Mouse (Mus musculus) mesoderm, embryonic 11.5 days (tissue): ENCODE measurements around the gene Gm20388.
A peak's percentile ranks its signal among the peaks of the same experiment; 100 is the strongest.

ENCODE experiments used
- DNase-seq: peaks from one replicate; pipeline ENCODE4 v3.0.0-alpha.2; 2012; ENCODE audit warnings: low read depth, low spot score

Gene Gm20388

DNA sequence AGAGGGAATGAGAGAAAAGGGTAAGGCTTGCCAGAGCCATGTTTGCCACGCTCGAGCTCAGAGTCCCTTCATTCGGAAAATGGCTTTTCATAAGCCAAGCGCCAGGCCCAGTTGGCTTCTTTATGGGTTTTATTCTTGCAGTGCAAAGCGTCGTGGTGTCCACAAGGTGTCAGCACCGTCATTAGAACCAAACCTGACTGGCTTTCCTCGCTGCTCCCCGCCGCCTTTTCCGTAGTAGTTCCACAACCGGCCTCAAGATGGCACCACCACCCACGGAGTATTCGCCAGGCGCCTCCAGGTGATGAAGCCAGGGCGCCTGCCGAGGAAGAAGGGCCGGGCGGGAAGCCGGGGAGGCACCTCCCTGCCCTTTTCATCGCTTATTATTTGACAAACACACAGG is 1202.6 kb downstream of the Gm20388 start:
- DNase-seq, result peak; percentile 94

DNA sequence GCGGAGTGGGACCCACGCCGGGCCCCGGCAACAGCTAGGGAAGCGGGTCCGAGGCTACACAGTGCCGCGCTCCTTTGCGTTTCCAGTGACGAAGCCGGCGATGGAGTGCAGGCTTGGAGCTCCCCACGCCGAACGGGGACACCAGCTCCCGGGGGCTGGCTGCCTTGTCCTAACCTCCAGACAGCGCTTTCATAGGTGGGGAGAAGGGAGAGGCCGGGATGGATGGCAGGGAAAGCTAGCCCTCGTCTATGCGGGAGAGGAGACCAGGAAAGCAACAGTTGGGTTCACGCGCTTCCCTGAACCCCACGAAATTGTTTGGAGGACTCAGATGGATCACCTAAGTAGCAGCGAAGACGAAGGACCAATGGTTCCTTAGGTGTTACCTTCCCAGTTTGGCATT is 1204.5 kb downstream of the Gm20388 start:
- DNase-seq, result no peak

DNA sequence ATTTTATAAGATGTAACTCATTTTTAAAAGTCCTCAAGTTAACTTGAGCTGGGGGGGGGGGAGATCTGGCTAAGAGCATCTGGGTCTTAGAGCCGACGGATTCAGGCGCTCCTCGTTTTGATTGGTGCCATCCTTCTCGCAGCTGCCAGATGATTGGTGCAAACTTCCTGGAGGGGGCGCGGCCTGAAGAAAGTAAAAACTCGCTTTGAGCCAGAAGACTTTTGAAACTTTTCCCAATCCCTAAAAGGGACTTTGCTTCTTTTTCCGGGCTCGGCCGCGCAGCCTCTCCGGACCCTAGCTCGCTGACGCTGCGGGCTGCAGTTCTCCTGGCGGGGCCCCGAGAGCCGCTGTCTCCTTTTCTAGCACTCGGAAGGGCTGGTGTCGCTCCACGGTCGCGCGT is 1205.3 kb downstream of the Gm20388 start, which contains the start of gene Foxc2:
Foxc2 (plus strand) TSS at position 224 of the 400 bp plus-strand sequence.
- DNase-seq, result peak; percentile 94

DNA sequence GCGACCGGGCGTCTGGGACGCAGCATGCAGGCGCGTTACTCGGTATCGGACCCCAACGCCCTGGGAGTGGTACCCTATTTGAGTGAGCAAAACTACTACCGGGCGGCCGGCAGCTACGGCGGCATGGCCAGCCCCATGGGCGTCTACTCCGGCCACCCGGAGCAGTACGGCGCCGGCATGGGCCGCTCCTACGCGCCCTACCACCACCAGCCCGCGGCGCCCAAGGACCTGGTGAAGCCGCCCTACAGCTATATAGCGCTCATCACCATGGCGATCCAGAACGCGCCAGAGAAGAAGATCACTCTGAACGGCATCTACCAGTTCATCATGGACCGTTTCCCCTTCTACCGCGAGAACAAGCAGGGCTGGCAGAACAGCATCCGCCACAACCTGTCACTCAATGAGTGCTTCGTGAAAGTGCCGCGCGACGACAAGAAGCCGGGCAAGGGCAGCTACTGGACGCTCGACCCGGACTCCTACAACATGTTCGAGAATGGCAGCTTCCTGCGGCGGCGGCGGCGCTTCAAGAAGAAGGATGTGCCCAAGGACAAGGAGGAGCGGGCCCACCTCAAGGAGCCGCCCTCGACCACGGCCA is 1206.0 kb downstream of the Gm20388 start:
- no peak for DNase-seq

DNA sequence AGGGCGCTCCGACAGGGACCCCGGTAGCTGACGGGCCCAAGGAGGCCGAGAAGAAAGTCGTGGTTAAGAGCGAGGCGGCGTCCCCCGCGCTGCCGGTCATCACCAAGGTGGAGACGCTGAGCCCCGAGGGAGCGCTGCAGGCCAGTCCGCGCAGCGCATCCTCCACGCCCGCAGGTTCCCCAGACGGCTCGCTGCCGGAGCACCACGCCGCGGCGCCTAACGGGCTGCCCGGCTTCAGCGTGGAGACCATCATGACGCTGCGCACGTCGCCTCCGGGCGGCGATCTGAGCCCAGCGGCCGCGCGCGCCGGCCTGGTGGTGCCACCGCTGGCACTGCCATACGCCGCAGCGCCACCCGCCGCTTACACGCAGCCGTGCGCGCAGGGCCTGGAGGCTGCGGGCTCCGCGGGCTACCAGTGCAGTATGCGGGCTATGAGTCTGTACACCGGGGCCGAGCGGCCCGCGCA is 1206.6 kb downstream of the Gm20388 start:
- no peak for DNase-seq

DNA sequence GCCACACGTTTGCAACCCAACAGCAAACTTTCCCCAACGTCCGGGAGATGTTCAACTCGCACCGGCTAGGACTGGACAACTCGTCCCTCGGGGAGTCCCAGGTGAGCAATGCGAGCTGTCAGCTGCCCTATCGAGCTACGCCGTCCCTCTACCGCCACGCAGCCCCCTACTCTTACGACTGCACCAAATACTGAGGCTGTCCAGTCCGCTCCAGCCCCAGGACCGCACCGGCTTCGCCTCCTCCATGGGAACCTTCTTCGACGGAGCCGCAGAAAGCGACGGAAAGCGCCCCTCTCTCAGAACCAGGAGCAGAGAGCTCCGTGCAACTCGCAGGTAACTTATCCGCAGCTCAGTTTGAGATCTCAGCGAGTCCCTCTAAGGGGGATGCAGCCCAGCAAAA is 1207.3 kb downstream of the Gm20388 start:
- DNase-seq, result no peak

DNA sequence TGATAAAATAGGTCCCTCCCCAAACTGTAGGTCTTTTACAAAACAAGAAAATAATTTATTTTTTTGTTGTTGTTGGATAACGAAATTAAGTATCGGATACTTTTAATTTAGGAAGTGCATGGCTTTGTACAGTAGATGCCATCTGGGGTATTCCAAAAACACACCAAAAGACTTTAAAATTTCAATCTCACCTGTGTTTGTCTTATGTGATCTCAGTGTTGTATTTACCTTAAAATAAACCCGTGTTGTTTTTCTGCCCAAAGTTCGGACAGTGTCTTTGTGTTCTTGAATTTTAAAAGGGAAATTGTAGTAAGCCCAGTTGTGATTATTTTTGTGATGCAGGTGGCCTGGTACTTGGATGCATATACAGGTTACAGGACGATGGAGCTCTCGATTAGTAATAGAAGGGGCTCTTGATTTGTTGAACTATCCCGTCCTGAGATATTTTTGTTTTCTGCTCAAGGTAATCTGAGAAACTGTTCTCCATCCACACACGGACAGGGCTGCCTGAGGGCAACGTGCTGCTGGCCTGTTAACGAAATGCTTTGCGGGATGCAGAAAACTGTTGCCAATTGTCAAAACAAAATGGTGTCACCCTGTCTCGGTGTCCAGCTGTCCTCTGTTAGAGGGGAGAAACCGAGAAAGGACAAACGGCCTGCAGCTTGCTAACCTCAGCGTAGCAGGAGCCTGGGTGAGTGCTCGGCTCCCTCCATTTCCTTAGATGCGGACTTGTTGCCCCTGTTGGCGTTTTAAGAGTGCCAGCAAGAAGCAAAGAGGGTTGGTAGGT is 1208.2 kb downstream of the Gm20388 start:
- DNase-seq, result no peak

DNA sequence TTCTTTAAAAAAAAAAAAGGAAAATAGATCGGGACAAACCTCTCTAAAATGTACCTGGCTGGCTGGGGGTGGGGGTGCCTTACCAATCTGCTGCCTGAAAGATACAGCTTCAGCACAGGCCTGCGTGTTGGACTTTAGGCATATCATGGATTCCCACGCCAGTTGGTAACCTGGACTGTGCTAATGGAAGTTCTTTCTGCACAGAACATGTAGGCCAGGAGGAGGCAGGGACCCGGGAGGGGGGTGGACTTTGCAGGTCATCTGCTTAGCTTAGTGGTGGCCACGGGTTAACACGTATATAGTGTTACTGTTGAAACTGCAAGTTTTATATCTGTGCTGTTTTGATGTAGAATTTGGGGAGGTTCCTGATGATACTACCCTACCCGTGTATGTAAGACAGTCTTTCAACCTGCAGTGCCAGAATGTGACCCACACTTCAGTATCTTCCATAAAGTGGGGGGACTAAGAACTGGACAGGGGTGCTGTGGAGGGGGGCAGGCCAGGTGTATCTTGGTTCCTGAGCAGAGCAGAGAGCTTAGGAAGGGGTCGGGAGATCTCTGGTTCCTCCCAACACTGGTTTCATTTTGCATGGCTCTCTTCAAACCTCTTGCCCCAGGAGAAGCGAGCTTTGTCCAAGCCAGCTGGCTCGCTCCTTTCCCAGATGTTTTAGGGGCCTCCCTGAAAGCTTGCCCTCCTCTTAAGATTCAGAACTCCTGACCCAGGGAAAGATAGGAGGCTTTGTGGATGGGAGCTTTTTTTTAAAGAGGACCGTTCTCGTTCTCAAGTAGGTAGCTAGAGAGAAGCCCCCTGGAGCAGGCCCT is 1209.2 kb downstream of the Gm20388 start:
- no peak for DNase-seq

DNA sequence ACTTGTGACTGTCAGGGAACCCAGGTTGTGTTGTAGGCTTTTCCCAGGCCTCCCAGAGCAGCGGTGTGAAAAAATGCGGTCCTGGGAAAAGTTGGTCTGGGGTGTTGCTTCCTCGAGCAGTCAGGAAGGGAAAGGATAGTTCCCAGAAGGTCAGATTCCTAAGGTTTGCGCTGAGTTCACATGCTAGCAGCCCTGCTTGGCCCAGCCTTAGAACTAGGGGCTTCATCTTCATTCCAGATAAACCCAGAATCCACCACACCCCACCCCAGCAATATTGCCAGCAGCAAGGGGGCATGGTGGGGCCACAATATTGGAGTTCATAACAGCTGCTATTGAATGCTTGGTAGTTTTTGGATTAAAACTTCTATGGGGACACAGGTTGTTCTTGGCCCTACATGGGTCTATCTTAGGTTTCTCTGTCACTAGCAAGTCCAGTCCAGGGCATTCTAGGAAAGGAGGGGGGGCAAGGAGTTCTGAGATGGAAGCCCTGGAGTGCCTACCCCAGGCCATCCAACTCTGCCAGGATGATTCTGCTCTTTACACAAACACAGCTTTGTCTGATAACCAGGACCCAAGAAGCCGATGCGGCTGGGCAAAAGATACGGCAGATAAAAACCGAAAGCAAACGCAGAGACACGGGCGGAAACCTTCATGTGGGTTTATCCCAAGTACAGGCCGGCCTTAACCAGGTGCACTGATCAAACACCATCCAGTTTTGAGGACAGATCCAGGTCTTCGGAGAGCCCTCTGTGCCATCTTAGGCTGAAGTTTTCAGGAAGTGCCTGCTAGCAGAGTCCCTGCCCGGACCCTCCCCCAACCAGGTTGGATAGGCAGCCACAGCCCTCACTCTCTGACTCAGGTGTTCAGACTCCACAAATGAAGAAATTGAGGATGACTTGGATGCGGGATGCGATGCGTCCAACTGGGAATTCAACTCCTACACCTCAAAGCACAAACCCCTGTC is 1210.1 kb downstream of the Gm20388 start:
- DNase-seq, result no peak

DNA sequence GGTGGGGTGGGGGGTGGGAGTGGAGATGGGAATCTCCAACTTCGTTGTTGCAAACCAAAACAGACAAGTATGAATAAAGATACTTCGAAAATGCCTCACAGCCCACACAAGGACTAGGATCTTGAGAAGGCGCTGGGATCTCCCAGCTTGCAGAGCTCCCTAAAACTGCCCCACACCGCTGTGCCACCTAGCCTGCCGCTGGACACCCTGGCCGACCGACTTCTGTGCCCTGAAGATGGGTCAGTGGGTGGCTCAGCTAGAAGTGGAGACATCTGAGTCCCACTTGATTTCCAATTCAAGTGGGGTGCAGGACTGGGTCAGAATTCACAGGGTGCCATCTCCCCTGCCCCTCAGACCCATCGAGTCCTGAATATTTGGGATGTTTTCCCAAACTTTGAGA is 1211.1 kb downstream of the Gm20388 start:
- DNase-seq, result no peak

DNA sequence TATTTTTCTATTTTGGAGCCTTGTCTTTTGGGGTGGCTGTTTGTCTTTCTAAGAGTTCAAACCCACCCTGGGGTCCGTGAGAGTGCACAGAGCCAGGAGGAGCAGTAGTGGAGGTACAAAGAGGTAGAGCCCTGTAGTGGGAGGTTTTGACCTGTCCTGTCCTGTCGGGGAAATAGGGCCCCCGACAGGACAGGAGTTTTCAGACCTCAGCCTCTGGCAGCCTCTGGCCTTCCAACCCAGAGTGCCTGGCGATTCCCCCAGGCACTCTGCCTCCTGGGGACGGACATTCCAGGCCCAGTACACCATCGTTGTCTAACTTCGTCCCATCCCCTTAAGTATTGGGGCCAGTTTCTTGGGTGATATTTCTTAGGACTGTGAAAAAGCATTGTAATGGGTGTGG is 1211.7 kb downstream of the Gm20388 start:
- DNase-seq, result no peak

DNA sequence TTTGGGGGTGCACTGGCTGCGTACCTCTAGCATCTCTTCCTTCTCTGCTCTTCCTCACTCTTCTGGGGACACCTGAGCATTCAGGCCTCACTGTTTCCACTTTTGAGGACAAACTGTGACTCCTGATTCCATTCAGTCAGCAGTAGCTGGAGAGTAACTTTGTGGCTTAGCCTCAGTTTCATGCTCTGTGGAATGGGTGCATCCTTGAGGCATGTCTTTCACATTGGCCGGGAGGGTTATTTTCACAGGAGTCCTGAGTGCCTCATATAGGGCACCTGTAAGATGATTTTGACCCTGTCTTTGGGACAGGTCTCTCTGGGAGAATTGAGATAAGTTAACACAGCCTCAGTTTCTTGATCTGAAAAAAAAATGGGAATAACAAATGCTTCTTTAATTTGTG is 1212.5 kb downstream of the Gm20388 start:
- DNase-seq, result no peak

DNA sequence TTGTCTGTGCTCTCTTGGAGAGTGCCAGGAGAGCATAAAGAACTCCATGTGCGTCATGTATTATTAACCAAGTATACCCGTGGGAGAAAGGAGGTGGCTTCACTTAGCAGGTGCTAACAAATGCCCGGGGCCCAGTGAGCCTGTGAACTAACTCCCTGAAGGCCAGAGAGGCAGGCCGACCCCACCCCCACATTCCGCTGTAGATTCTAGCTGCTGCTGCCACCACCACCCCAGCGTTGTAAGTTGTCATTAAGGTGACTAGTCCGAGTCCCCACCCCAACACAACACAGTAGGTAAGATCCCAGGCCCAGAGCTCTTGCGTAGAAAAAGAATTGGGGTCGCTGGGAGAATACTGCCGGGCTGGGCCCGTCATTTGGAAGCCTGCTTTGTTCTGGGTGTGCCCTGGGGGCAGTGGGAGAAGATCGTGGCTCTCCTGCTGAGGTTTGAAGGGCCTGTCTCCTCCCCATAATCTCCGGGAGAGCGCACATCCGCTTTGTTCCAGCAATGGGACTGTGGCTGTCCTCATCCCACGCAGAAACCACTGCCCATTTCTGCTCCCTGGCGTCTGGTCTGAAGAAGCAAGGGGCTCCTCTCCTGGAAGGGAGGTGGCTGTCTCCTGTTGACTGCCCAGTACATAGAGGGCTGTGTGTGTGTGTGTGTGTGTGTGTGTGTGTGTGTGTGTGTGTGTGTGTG is 1214.1 kb downstream of the Gm20388 start:
- DNase-seq, result no peak

DNA sequence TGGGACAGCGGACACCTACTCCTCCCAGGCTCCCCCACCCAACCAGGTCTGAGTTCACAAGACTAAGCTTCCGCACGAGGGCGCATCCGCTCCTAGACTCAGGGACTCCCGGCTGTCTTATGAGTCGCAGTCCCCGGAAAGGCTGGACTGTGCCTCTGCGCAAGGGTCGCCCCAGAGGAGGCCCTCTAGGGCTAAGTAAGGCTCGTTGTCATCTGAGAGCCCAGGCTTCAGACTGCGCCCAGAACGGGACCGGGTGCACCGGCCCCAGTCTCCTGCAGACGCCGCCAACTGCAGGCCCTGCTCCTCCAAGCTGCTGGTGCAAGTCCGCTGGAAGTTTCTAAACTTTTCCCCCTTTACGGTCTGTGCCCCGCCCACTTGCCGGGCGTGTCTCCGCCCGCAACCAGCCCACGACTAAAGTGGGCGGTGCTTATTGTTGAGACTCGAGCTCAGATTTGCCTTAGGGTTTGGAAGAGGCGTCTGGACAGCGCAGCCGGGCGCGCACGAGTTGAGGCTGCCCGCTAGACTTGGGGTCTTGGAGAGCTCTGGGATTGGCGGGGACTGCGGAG is 1214.8 kb downstream of the Gm20388 start:
- peak; percentile 92 for DNase-seq

DNA sequence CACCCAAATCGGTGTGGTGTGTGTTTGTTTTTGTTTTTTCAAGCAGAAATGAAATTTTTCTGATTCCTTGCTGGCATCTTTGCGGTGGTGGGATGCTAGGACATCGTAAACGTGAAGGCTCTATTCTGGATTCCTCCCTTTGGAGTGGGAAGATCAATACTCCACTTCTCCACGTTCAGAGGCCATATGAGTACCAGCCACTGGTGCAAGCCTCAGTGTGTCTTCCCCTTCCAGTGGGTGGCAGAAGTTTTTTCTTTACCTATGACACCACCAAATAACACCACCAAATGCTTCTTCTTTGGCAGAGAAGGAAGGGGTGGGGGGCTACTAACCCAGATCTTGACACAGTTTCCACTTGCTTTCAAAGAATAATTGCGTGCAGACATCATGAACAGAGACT is 1215.5 kb downstream of the Gm20388 start:
- no peak for DNase-seq

DNA sequence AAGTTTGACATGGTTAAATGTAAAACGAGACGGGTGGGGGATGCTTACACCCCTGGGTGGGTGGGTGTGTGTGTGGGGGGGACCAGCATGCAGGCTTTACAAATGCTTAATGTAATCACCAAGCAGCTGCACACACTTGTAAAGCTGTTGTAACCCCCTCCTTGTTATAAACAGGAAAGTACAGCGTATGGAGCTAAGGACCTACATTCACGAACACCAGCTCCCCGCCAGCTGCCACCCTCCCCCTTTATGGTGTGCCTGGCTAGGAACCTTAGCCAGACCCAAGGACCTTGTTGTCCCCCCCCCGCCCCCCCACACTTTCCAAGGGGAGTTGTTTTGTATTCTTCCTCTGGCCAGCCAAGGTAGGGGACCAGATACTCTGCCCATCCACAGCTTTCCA is 1216.1 kb downstream of the Gm20388 start:
- no peak for DNase-seq

DNA sequence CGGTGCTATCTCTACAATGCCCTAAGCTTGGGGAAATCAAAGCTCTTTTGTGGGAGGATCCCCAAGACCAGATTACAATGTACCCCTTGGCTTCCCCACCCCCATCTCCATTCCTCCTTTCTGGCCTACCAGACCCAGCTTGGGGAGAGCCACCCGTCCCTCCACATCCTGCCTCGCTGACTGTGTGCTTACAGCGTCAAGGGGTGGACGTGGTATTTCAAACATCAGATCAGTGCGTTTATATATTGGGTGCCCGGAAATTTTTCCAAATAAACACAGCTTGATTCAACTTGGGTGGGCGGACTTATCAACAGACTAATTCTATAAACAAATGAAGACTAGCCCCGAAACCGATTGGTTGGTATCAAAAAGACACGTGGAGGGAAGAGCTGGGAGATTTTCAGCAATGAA is 1216.7 kb downstream of the Gm20388 start:
- DNase-seq, result no peak

DNA sequence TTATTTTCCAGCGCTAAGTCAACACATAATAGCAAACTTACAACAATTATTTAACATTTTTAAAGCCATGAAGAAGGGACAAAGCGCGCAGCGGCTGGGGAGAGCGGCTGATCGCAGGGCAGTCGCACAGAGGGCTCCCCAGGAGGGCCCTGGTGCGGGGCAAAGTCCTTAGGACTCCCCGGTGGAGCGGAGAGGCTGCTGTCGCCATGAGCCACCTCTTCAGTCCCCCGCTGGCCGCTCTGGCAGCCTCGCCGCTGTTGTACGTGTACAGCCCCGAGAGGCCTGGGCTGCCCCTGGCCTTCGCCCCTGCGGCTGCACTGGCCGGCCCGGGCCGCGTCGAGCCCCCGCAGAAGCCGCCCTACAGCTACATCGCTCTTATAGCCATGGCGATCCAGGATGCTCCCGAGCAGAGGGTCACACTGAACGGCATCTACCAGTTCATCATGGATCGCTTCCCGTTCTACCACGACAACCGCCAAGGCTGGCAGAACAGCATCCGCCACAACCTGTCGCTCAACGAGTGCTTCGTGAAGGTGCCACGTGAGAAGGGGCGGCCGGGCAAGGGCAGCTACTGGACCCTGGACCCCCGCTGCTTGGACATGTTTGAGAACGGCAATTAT is 1217.2 kb downstream of the Gm20388 start, which contains the start of gene Foxl1:
Foxl1 (plus strand) TSS at position 185 of the 620 bp plus-strand sequence.
- no peak for DNase-seq

DNA sequence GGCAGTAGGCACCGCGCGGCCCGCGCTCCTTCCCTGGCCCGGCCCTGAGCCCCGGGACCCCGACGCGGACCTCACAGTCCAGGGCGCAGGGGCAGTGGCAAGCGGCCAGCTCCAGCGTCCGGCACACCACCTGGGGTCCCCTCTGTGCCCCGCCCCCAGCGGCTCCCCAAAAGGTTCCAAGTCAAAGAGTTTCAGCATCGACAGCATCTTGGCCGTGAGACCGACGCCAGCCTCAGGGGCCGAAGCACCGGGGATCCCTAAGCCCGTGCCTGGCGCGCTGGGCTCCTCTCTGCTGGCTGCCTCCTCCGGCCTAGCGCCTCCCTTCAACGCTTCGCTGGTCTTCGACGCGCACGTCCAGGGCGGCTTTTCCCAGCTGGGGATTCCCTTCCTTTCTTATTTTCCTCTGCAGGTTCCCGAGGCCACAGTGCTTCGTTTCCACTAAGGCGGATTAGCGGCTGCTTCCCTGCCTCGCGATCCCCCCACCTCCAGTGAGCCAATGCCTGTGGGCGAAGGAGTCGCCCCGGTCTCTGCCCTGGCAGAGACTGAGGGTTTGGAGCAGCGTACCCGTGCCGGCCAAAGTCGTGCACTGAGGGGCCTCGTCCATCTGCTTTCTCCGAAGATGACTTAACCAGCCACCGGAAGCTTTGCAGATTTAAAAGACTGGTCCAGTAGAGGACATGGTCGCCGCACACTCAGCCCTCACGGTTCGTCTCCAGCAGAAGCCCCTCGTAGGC is 1218.1 kb downstream of the Gm20388 start:
- no peak for DNase-seq
